Mouse (Mus musculus) neural tube, embryonic 12.5 days (tissue): Measurements from ENCODE around the gene Homer2. TPM values are rescaled to one million over a fixed set of nuclear protein-coding genes. Genes with fewer than 3 reads are reported as not detected.
A peak's percentile ranks its signal among the peaks of the same experiment; 100 is the strongest.

Experiments
- ATAC-seq: fragments of 200-750 bp; cut with Nextera tagmentation; 2 replicates; pipeline ENCODE4 v1.8.0; 2017; ENCODE audit warnings: low read depth, mild to moderate bottlenecking, moderate TSS enrichment, moderate library complexity; ENCODE audit not compliant: low FRiP score
- H3K27ac ChIP-seq: fragments of 300-500 bp; sonication (generic); 2 replicates; pipeline ENCODE4 v1.5.1; 2016
- H3K27me3 ChIP-seq: fragments of 300-500 bp; sonication (generic); replicated peaks from 2 replicates; pipeline ENCODE4 v1.6.1; 2016; ENCODE audit warnings: mild to moderate bottlenecking
- H3K36me3 ChIP-seq: fragments of 300-500 bp; sonication (generic); 2 replicates; pipeline ENCODE4 v1.6.1; 2016; ENCODE audit warnings: mild to moderate bottlenecking
- H3K4me1 ChIP-seq: fragments of 300-500 bp; sonication (generic); 2 replicates; pipeline ENCODE4 v1.6.1; 2016
- H3K4me2 ChIP-seq: fragments of 300-500 bp; sonication (generic); replicated peaks from 2 replicates; pipeline ENCODE4 v1.6.1; 2016; ENCODE audit warnings: mild to moderate bottlenecking
- H3K4me3 ChIP-seq: fragments of 300-500 bp; sonication (generic); 2 replicates; pipeline ENCODE4 v1.5.1; 2016
- H3K9ac ChIP-seq: fragments of 300-500 bp; sonication (generic); 2 replicates; pipeline ENCODE4 v1.6.1; 2016; ENCODE audit warnings: mild to moderate bottlenecking
- H3K9me3 ChIP-seq: fragments of 300-500 bp; sonication (generic); 2 replicates; pipeline ENCODE4 v1.6.1; 2016; ENCODE audit warnings: mild to moderate bottlenecking
- WGBS: fragments of 180-500 bp; shearing (Covaris S2); methylation state at CpG from one replicate; pipeline ENCODE4 v1.1.7; 2016; 5-methylcytosine and 5-hydroxymethylcytosine counted together
- polyA plus RNA-seq: library from polyadenylated mRNA; unstranded; fragments of >200 nt; fragmentation: Nextera tagmentation; extraction: Ambion mirVana; gene quantifications from 2 replicates; pipeline ENCODE4 v1.2.1, GENCODE M21; 2016

Gene Homer2
- polyA plus RNA-seq, 1 experiment from 2014 or later = 24.7 TPM

DNA sequence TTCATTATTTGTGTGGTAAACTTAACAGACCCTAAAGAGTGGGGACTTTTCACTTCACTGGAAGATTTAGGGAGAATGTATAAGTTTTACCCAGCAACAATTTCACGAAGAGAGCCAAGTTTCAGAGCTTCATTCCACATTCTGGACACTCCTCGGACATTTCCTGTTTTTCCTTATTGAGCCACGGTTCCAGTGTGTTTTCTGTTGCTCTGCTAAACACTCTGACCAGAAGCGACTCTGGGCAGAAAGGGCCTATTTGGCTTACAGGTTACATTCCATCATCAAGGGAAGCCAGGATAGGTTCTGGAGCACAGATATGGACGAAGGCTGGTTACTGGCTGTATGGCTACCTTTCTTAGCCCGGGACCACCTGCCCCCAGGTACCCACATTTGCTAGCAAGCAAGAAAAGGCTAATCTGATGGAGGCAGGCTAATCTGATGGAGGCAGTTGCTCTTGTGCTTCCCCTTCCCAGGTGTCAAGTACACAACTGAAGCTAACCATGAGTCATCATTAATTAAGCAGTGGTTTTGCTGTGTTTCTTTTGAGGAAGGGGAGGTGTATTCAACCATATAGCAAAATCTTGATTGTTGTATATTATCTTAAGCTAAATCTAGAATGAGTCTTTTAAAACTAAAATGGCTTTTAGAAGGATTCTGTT, 134.6 kb downstream of the Homer2 start:
- WGBS = 80% methylated on average over 6 of the region's 6 CpGs
- H3K4me2 ChIP-seq = peak overlapping the region; percentile 77
- H3K9ac ChIP-seq = no peak overlapping the region
- H3K36me3 ChIP-seq = peaks cover 8% of the 10 kb centered on the region
- H3K27me3 ChIP-seq = no peaks in the 10 kb centered on the region
- H3K4me3 ChIP-seq = no peak overlapping the region
- H3K9me3 ChIP-seq = no peaks in the 10 kb centered on the region
- H3K4me1 ChIP-seq = peaks cover 13% of the 10 kb centered on the region
- no peak overlapping the region for H3K27ac ChIP-seq
- no peak for ATAC-seq

DNA sequence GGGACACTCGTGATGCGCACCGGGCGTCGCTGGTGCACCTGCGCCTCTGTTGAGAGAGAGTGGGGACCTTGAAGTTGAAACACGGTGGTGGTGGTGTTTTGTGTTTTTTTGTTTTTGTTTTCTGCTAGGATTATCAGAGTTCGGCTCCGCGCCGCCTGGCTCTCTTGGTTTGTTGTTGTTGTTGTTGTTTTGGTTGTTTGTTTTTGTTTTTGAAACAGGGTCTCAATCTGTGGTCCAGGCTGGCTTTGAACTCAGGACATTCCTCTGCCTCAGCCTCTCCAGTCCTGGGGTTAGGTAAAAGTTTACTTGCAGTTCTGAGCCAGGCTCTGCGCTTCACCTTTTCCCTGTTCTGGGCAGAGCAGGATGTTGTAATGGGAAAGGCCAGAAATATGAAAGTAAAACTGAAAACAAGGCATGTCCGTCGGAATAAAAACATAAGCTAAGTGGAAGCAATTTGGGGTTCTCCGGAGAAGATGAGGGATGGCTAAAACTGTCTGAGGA, 135.3 kb downstream of the Homer2 start:
- Histone ChIP-seq H3K36me3 (peaks cover 8% of the 10 kb centered on the region), H3K27ac (peak overlapping the region; percentile 93), H3K4me2 (peak overlapping the region; percentile 77), H3K4me3 (peak overlapping the region; percentile 87), H3K9ac (peak overlapping the region; percentile 88), H3K27me3 (no peaks in the 10 kb centered on the region), H3K9me3 (no peaks in the 10 kb centered on the region), H3K4me1 (peaks cover 13% of the 10 kb centered on the region)
- ATAC-seq = no peak
- WGBS = 22% methylated on average over 15 of the region's 15 CpGs

DNA sequence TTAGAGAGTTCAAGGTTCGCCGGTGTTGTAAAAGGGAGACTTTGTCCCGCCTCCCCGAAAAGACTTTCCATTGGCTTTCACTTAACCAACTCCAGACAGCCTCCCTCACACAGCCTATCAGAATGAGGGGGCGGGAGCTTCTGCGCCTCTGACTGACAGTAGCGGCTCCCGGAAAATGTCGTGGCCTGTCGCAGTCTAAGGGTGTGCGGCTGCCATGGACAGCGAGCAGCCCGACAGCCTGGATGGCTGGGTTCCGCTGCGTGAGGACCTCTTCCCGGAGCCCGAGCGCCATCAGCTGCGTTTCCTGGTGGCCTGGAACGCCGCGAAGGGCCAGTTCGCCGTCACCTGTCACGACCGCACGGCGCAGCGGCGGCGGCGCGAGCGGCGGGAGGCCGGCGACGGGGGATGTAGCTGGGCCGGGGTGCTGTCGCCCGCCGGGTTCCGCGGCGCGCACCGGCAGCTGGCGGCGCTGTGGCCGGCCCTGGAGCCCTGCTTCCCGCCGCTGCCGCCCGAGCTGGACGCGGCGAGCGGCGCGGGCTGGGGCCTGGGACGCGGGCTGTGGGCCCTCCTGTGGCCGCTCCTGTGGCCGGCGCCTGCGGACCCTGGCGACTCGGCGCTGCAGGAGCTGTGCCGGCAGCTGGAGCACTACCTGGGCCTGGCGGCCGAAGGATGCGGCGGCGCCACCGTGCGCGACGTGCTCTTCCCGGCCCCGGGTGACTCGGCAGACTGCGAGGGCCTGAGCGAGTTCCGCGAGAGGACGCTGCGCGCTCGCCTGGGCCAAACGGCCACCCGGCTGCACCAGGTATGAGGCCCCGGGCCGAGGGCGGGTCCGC, 136.0 kb downstream of the Homer2 start, which contains the start of gene Whamm:
Gene Whamm (plus strand): TSS at position 159 of the 833 bp plus-strand sequence.
- WGBS = under 1% methylated on average over 96 of the region's 96 CpGs

DNA sequence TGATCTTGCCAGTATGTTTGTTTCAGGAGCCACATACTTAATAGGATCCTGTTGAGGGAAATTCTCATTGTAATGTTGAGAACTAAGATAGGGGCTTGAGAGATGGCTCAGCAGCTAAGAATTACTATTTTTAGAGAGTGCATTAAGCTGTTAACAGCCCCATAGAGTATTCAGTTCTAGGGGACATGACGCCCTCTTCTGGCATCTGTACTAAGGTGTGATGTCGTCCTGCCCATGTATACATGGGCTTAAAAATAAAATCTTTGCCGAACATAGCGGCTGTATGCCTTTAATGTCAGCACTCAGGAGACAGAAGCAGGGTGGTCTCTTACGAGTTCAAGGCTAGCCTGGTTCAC, 136.6 kb downstream of the Homer2 start:
- ATAC-seq = no peak; the same call in 1 of the 2 replicates
- peak overlapping the region; percentile 87 for H3K4me3 ChIP-seq
- H3K9ac ChIP-seq = no peak overlapping the region
- no peak overlapping the region for H3K27ac ChIP-seq
- 3% methylated on average over 5 of the region's 5 CpGs for WGBS
- peak overlapping the region; percentile 77 for H3K4me2 ChIP-seq
- H3K4me1 ChIP-seq = peaks cover 13% of the 10 kb centered on the region
- H3K27me3 ChIP-seq = no peaks in the 10 kb centered on the region
- no peaks in the 10 kb centered on the region for H3K9me3 ChIP-seq
- H3K36me3 ChIP-seq = peaks cover 4% of the 10 kb centered on the region

More for the DNA sequence above, 136.0 kb downstream of the Homer2 start, which contains the start of gene Whamm:
- H3K9me3 ChIP-seq = no peaks in the 10 kb centered on the region
- peak within 1 kb of the TSS; percentile 77 for H3K4me2 ChIP-seq
- peak within 1 kb of the TSS; percentile 88 for H3K9ac ChIP-seq
- no peaks in the 10 kb centered on the region for H3K27me3 ChIP-seq
- H3K4me3 ChIP-seq = peak within 1 kb of the TSS; percentile 87
- H3K4me1 ChIP-seq = peaks cover 13% of the 10 kb centered on the region
- peaks cover 8% of the 10 kb centered on the region for H3K36me3 ChIP-seq
- ATAC-seq = peak; percentile 100
- peak within 1 kb of the TSS; percentile 93 for H3K27ac ChIP-seq

DNA sequence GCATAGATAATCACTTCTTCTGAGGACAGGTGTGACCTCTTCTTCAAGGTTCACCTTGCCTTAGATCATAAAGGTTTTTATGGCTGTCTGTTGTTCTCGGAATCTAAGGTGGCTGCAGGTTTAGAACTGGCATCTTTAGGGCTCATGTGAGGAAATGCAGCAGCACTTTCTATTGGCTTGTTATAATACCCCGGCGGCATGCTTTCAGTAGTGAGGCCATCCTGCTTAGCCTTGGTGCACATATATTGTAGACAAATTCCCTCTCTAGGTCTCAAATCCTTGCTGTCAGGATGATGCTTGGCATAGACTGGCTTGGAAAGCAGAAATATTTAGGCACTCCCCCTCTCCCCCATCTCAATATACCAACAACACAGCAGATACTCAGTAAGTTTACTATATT, 137.1 kb downstream of the Homer2 start:
- H3K27ac ChIP-seq = no peak overlapping the region
- H3K4me1 ChIP-seq = peaks cover 13% of the 10 kb centered on the region
- no peak overlapping the region for H3K4me3 ChIP-seq
- no peaks in the 10 kb centered on the region for H3K9me3 ChIP-seq
- no peak for ATAC-seq
- no peak overlapping the region for H3K9ac ChIP-seq
- H3K4me2 ChIP-seq = no peak overlapping the region
- H3K36me3 ChIP-seq = no peaks in the 10 kb centered on the region
- no peaks in the 10 kb centered on the region for H3K27me3 ChIP-seq
- 92% methylated on average over 3 of the region's 3 CpGs for WGBS

DNA sequence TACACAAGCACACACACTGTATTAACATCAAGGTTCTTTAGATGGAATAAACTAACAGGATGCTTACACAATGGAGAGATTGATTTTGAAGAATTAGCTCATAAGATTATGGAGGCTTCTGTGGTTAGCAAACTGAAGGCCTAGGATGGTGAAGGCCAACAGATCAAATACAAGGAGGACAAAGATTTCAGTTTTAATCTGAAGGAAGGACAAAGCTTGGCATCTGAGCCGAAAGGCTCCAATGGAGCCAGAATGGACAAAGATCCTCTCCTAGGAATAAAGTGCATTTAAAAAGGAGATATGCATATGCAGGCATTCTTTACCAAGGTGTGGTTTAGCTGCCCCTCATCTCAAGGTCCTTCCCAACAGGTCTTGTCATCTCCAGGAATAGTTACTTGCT, 137.5 kb downstream of the Homer2 start:
- ATAC-seq = no peak
- H3K9me3 ChIP-seq = no peaks in the 10 kb centered on the region
- H3K36me3 ChIP-seq = no peaks in the 10 kb centered on the region
- peaks cover 13% of the 10 kb centered on the region for H3K4me1 ChIP-seq
- no peak overlapping the region for H3K4me2 ChIP-seq
- H3K9ac ChIP-seq = no peak overlapping the region
- 93% methylated on average over 1 of the region's 1 CpGs for WGBS
- H3K4me3 ChIP-seq = no peak overlapping the region
- no peaks in the 10 kb centered on the region for H3K27me3 ChIP-seq
- no peak overlapping the region for H3K27ac ChIP-seq

DNA sequence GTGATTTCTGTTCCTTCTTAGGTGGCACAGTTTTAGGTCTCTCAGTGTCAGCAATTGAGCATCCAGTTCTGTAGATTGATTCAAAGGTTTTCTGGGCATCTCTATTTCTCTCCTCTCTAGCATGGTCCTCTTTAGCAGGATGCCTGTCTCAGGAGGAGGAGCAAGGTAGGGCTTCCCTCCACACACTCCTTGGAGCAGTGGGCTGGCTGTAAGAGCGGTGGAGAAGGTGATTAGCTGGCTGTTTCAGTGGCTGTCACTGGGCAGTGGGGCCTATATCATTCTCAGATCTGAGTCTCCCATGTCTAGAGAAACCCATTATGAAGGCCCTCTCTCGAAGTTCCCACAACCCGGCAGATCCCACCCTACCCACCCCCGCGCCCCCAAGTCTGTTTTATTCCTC, 139.9 kb downstream of the Homer2 start:
- Histone ChIP-seq H3K4me1 (peaks cover 8% of the 10 kb centered on the region), H3K36me3 (no peaks in the 10 kb centered on the region), H3K9me3 (no peaks in the 10 kb centered on the region), H3K4me2 (no peak overlapping the region), H3K27me3 (no peaks in the 10 kb centered on the region), H3K27ac (no peak overlapping the region), H3K9ac (no peak overlapping the region), H3K4me3 (no peak overlapping the region)
- WGBS = 86% methylated on average over 5 of the region's 5 CpGs
- no peak for ATAC-seq

DNA sequence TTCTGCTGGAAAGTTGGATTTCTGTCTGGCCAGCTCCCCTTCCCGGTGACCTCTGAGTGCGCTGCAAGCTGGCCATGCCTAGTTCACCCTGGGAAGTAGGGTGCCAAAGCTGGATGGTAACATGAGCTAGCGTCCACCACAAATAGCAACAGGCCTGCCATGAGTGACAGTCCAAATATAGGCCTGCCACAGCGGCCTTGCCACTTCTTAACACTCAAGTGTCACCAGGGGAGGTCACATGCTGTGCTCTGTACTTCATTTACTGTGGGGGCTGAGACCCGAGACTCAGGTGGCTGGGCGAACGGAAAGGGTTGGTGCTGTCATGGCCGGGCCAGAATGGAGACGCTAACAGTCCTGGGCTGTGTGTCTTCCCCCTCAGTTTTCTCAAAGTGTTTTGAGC, 140.4 kb downstream of the Homer2 start, which contains the start of gene Fsd2:
Gene Fsd2 (minus strand): TSS at position 53 of the 400 bp plus-strand sequence.
- H3K27ac ChIP-seq = no peak within 1 kb of the TSS
- no peaks in the 10 kb centered on the region for H3K27me3 ChIP-seq
- H3K36me3 ChIP-seq = no peaks in the 10 kb centered on the region
- no peak within 1 kb of the TSS for H3K4me2 ChIP-seq
- no peak within 1 kb of the TSS for H3K4me3 ChIP-seq
- no peak within 1 kb of the TSS for H3K9ac ChIP-seq
- no peak for ATAC-seq
- WGBS = 72% methylated on average over 9 of the region's 9 CpGs
- no peaks in the 10 kb centered on the region for H3K9me3 ChIP-seq
- peaks cover 3% of the 10 kb centered on the region; the same call in 1 of the 2 replicates for H3K4me1 ChIP-seq

DNA sequence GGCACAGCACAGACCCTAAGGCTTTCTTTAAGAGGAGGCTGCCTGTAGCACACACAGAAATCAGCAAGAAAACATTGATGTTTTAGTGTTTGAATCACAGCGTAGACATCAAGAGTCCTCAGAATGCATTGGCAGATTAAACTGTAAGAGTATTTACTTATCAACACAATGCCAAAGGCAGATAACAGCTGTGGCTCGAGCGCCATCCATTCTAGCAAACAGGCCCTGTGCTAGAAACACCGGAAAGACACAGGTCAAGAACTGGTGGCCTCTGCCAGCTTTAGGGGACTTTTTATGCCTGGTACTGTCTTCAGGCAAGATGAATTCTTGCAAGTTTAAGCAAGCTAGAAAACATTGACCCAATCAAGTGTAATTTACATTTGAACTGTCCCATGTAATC, 141.0 kb downstream of the Homer2 start:
- Histone ChIP-seq H3K27me3 (no peaks in the 10 kb centered on the region), H3K9ac (no peak overlapping the region), H3K36me3 (no peaks in the 10 kb centered on the region), H3K9me3 (no peaks in the 10 kb centered on the region), H3K4me1 (no peaks in the 10 kb centered on the region), H3K4me3 (no peak overlapping the region), H3K27ac (no peak overlapping the region), H3K4me2 (no peak overlapping the region)
- 82% methylated on average over 4 of the region's 4 CpGs for WGBS
- ATAC-seq = no peak

DNA sequence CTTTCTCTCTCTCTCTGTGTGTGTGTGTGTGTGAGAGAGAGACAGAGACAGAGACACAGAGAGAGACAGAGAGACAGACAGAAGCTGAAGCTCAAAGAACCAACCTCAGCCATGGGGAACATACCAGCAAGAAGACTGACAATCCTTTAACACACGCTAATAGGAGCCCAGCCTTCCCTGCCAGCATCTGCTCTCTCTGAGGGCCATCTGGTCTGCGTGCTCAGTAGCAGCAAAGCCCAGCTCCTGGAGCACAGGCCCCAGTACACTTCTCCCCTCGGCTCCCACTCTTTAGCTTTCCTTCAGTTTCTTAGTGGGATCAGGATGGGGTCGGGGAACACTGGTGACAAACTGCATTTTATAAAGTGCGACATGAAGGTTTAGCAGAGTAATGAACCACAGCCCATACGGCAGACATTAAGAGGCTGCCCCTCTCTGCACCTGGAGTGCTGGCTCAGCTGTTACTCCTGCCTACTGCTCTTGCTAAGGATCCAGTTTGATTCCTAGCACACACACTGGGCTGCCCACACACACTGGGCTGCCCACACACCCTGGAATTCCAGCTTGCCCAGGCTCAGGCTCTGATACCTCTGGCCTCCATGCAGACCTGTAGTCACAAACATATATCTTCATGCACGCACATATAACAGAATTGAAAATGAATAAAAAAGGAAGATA, 141.8 kb downstream of the Homer2 start:
- no peak overlapping the region; the same call in 1 of the 2 replicates for H3K9ac ChIP-seq

DNA sequence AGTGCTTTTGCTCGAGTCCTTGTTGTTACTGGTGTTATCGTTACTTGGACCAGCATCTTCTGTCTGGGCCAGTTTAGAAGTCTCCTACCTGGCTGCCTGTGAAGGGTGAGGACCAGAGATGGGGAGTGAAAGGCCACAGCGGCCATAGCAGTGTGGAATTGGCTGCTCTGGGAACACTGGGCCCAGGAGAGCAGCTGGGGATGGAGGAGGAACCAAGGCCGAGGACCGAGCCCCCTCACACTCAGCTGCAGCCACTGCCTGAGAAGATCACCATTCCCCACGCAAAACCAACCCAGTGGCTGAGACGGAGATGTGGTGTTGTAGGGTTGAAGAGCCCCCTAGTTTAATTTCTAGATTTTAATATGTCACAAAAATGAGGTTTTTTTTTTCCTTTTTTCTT, 142.6 kb downstream of the Homer2 start:
- no peaks in the 10 kb centered on the region for H3K9me3 ChIP-seq
- H3K27me3 ChIP-seq = no peaks in the 10 kb centered on the region
- H3K27ac ChIP-seq = no peak overlapping the region
- no peaks in the 10 kb centered on the region for H3K36me3 ChIP-seq
- H3K9ac ChIP-seq = no peak overlapping the region
- H3K4me2 ChIP-seq = no peak overlapping the region
- whole genome bisulfite sequencing = 75% methylated on average over 7 of the region's 7 CpGs
- H3K4me3 ChIP-seq = no peak overlapping the region
- ATAC-seq = no peak
- H3K4me1 ChIP-seq = no peaks in the 10 kb centered on the region

More for the DNA sequence above, 141.8 kb downstream of the Homer2 start:
- Histone ChIP-seq H3K4me3 (no peak overlapping the region), H3K36me3 (no peaks in the 10 kb centered on the region), H3K4me2 (no peak overlapping the region), H3K9me3 (no peaks in the 10 kb centered on the region), H3K27me3 (no peaks in the 10 kb centered on the region), H3K27ac (no peak overlapping the region), H3K4me1 (no peaks in the 10 kb centered on the region)
- WGBS = 69% methylated on average over 7 of the region's 7 CpGs
- ATAC-seq = no peak

DNA sequence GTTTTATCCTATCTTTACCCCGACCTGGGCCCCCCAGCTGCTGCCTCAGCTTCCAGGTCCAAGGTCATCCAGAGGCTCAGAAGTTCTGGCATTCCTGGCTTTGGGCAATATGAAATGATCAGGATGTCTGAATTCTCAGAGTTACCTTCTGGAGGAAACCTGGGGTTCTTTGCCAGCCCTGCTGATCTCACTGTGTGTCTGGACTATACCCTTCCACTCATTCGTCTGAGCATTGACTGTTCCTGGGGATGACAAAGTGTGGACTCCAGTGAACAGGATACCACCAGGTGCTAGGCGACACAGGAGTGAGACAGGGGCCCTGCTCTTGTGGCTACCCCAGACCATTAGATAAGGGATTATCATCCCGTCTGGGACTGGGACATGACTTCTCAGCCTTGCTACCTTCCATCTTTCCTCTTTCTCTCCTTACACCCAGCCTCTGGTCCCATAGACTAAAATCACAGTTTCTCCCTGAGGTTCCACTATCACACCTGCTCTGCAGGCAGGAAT, 143.8 kb downstream of the Homer2 start:
- H3K4me3 ChIP-seq = no peak overlapping the region
- H3K36me3 ChIP-seq = no peaks in the 10 kb centered on the region
- no peak for ATAC-seq
- no peaks in the 10 kb centered on the region for H3K4me1 ChIP-seq
- H3K9ac ChIP-seq = no peak overlapping the region
- no peaks in the 10 kb centered on the region for H3K9me3 ChIP-seq
- no peaks in the 10 kb centered on the region for H3K27me3 ChIP-seq
- no peak overlapping the region for H3K27ac ChIP-seq
- WGBS = 94% methylated on average over 4 of the region's 4 CpGs
- H3K4me2 ChIP-seq = no peak overlapping the region
